Mouse (Mus musculus) lung, embryonic 15.5 days (tissue): ENCODE data around the gene Mettl26. TPM values are rescaled to one million over a fixed set of nuclear protein-coding genes. Genes with fewer than 3 reads are reported as not detected.

ENCODE experiments used
- ATAC-seq: fragments of 200-750 bp; cut with Nextera tagmentation; 2 replicates; pipeline ENCODE4 v1.8.0; 2017; ENCODE audit warnings: moderate number of reproducible peaks, borderline replicate concordance; ENCODE audit not compliant: low FRiP score, low TSS enrichment; ENCODE audit errors: extremely low read depth
- H3K27ac ChIP-seq: fragments of 300-500 bp; sonication (generic); 2 replicates; pipeline ENCODE4 v1.5.1; 2015; ENCODE audit warnings: moderate library complexity, mild to moderate bottlenecking, inconsistent platforms
- H3K27me3 ChIP-seq: fragments of 300-500 bp; sonication (generic); 2 replicates; pipeline ENCODE4 v1.6.1; 2015; ENCODE audit warnings: inconsistent platforms
- H3K36me3 ChIP-seq: fragments of 300-500 bp; sonication (generic); 2 replicates; pipeline ENCODE4 v1.6.1; 2015; ENCODE audit warnings: inconsistent platforms
- H3K4me1 ChIP-seq: fragments of 300-500 bp; sonication (generic); 2 replicates; pipeline ENCODE4 v1.6.1; 2015; ENCODE audit warnings: inconsistent platforms
- H3K4me2 ChIP-seq: fragments of 300-500 bp; sonication (generic); 2 replicates; pipeline ENCODE4 v1.6.1; 2015; ENCODE audit warnings: inconsistent platforms, mild to moderate bottlenecking, moderate library complexity
- H3K4me3 ChIP-seq: fragments of 300-500 bp; sonication (generic); 2 replicates; pipeline ENCODE4 v1.5.1; 2015; ENCODE audit warnings: mild to moderate bottlenecking, inconsistent platforms
- H3K9ac ChIP-seq: fragments of 300-500 bp; sonication (generic); 2 replicates; pipeline ENCODE4 v1.6.1; 2015; ENCODE audit warnings: inconsistent platforms
- H3K9me3 ChIP-seq: fragments of 300-500 bp; sonication (generic); 2 replicates; pipeline ENCODE4 v1.6.1; 2016; ENCODE audit warnings: inconsistent platforms
- WGBS: fragments of 180-500 bp; shearing (Covaris S2); methylation state at CpG from one replicate; pipeline ENCODE4 v1.1.7; 2015; 5-methylcytosine and 5-hydroxymethylcytosine counted together
- polyA plus RNA-seq: library from polyadenylated mRNA; unstranded; fragments of >200 nt; fragmentation: Nextera tagmentation; extraction: Ambion mirVana; gene quantifications from 2 replicates; pipeline ENCODE4 v1.2.1, GENCODE M21; 2015

Mettl26 gene
- polyA plus RNA-seq, 1 experiment from 2014 or later = 53.5 TPM

DNA sequence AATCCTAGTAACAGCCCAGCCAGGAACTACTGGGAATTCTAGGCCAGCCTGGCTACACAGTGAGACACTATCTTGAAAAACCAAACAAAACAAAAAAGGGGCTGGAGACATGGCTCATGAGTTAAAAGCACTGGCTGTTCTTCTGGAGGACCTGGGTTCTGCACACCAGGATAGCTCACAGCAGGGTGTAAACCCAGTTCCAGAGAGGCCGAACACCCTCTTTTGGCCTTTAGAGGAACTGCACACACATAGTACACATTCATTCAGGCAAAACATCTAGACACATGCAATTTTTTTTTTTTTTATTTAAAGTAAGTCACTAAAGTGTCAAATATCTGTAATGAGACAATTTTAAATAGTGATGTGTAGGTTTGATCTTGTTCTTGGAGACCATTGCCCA is 25.3 kb downstream of the Mettl26 start:
- no peak overlapping the region for H3K4me2 ChIP-seq
- peaks cover 7% of the 10 kb centered on the region for H3K36me3 ChIP-seq
- no peak for ATAC-seq
- WGBS = 97% methylated on average over 1 of the region's 1 CpGs
- H3K9ac ChIP-seq = no peak overlapping the region
- H3K27me3 ChIP-seq = no peaks in the 10 kb centered on the region
- no peaks in the 10 kb centered on the region for H3K9me3 ChIP-seq
- no peak overlapping the region for H3K27ac ChIP-seq
- no peak overlapping the region for H3K4me3 ChIP-seq
- no peaks in the 10 kb centered on the region for H3K4me1 ChIP-seq

DNA sequence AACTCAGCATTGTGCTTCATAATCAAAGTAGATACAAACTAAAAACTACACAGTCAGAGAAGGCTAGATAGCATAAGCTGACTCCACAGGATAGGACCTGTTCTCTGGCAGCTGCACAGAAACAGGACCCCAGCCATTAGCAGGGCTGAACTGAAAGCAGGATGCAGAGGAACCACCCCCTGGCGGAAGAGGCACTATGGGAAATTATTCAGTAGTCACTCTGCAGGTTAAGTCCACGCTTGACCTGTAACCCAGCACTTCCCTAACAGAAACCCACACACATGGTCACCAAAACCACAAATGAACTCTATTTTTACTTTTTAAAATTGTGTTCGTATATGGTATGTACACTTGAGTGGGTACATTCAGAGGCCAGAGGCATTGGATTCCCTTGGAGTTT is 28.2 kb downstream of the Mettl26 start:
- Histone ChIP-seq H3K9ac (no peak overlapping the region), H3K4me1 (no peaks in the 10 kb centered on the region), H3K9me3 (no peaks in the 10 kb centered on the region), H3K36me3 (peaks cover 12% of the 10 kb centered on the region), H3K4me2 (no peak overlapping the region), H3K27me3 (no peaks in the 10 kb centered on the region), H3K4me3 (no peak overlapping the region), H3K27ac (no peak overlapping the region)
- 87% methylated on average over 3 of the region's 3 CpGs for WGBS
- no peak for ATAC-seq

DNA sequence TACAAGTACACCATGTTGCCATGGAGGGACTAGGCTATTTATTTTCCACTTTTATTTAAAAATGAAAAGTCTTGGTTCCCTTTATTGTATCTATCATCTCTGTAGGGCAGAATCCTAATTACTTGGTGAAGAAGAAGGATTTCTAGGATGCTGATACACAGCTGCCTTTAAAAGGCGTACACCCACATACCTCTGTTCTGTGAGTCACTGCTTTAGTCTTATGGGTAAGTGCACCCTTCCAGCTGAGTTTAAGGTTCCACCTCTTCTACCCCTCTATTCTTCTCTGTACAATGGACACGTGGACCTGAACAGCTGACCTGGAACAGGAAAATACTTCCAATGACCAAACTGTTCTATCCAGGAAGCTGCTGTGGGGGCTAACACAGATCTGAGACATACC is 32.8 kb downstream of the Mettl26 start:
- no peaks in the 10 kb centered on the region for H3K9me3 ChIP-seq
- ATAC-seq = no peak
- H3K36me3 ChIP-seq = peaks cover 5% of the 10 kb centered on the region; the same call in 1 of the 2 replicates
- H3K4me1 ChIP-seq = no peaks in the 10 kb centered on the region
- no peak overlapping the region for H3K27ac ChIP-seq
- no peak overlapping the region for H3K4me3 ChIP-seq
- H3K4me2 ChIP-seq = no peak overlapping the region
- no peaks in the 10 kb centered on the region for H3K27me3 ChIP-seq
- 87% methylated on average over 2 of the region's 2 CpGs for WGBS
- H3K9ac ChIP-seq = no peak overlapping the region

DNA sequence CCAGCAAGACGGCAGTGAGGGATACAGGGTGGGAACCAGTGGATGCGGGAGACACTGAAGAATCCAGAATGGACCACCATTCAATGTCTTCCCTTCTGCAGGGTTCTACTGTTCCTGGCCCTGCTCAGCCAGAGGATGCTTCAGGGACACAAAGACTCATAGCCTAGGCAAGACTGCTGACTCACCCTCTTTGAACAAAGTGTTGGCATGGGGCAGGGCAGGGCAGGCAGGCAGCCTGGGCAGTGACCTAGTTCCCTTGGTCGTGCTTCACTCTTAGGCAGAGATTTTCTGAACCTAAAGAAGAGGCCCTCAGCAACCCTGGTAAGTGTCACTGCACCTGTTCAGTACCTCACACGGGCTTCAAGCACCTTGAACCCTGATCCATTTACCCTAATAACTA is 36.9 kb downstream of the Mettl26 start:
- Histone ChIP-seq H3K4me2 (no peak overlapping the region), H3K4me1 (peaks cover 9% of the 10 kb centered on the region), H3K36me3 (peaks cover 3% of the 10 kb centered on the region; the same call in 1 of the 2 replicates), H3K9ac (no peak overlapping the region), H3K27ac (no peak overlapping the region), H3K27me3 (no peaks in the 10 kb centered on the region), H3K9me3 (no peaks in the 10 kb centered on the region), H3K4me3 (no peak overlapping the region)
- WGBS = 93% methylated on average over 4 of the region's 4 CpGs
- ATAC-seq = no peak

DNA sequence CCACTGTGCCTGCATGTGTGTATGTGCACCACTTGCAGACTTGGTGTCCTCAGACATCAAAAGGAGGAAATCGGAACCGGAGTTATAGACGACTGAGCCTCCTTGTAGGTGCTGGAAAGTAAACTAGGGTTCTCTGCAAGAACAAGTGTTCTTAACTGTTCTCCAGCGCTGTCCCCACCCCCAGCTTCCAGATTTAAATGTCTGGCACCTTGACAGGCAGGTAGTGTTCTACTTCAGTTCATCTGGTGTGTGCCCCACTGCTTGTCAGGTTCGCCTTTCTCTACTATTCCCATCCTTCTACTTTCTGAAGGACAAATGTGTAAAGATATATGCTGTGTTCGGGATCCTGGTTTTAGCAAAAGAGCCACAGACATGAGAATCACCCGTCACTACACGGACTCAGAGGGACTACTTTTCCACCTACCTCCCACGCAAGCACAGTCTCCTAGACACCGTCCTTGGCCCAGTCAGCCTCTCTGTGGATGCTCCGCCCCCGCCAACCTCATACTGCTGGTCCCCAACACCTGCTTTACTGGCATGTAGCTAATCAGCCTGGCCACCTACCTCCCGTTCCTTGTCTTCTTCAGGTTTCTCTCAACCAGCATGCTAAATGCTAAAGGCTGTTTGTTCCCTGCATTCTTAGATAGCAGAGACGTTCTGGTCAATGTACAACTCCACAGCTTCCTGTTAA is 38.5 kb downstream of the Mettl26 start:
- 76% methylated on average over 14 of the region's 14 CpGs for whole genome bisulfite sequencing
- no peak overlapping the region for H3K4me3 ChIP-seq
- no peaks in the 10 kb centered on the region for H3K9me3 ChIP-seq
- H3K9ac ChIP-seq = no peak overlapping the region
- peaks cover 18% of the 10 kb centered on the region for H3K4me1 ChIP-seq
- ATAC-seq = no peak
- 0 out of 2 replicates have a peak overlapping the region, but pooled peaks have one; percentile 34 for H3K27ac ChIP-seq
- H3K4me2 ChIP-seq = no peak overlapping the region
- H3K27me3 ChIP-seq = no peaks in the 10 kb centered on the region
- peaks cover 5% of the 10 kb centered on the region; the same call in 1 of the 2 replicates for H3K36me3 ChIP-seq

DNA sequence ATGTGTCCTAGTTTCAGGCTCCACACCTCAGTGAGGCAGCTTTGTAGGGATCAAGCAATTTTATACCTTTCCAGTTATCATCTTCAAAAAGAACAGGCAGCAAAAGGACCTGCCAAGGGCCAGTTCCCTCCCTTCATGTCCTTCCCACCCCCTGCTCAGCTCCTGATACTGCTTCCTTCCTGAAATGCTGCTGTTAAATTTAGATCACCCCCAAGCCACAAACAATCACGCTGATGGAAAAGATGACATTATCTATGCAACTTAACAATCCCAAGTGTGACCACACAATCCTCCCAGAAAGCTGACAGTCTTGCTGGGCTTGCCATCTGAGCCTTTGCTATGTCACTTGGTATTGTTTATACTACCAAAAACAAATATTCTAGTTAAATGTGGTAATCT is 39.0 kb downstream of the Mettl26 start:
- no peak for ATAC-seq
- no peak overlapping the region for H3K4me3 ChIP-seq
- 62% methylated on average over 1 of the region's 1 CpGs for WGBS
- peaks cover 23% of the 10 kb centered on the region for H3K4me1 ChIP-seq
- H3K27ac ChIP-seq = peak overlapping the region; percentile 34
- H3K4me2 ChIP-seq = no peak overlapping the region
- no peaks in the 10 kb centered on the region for H3K27me3 ChIP-seq
- H3K9ac ChIP-seq = no peak overlapping the region
- H3K9me3 ChIP-seq = no peaks in the 10 kb centered on the region
- H3K36me3 ChIP-seq = peaks cover 5% of the 10 kb centered on the region; the same call in 1 of the 2 replicates

DNA sequence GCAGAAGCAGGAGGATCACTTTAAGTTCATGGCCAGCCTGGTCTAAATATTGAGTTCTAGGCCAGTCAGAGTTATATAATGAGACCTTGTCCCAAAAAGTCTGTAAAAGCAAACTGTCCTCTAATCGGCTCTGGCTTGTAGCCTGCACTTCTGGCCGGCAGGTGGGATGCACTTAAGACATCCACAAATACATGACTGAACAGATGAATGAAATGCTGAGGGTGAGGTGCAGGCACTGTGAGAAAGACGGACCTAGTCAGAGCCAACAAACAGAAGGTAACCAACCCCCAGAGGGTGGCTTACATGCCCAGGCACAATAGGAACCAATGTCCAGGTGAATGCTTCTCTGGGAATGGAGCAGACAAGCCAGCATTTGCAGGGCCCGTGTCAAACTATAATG is 39.4 kb downstream of the Mettl26 start:
- Histone ChIP-seq H3K9ac (no peak overlapping the region), H3K9me3 (no peaks in the 10 kb centered on the region), H3K36me3 (peaks cover 5% of the 10 kb centered on the region; the same call in 1 of the 2 replicates), H3K27ac (peak overlapping the region; percentile 34), H3K4me3 (no peak overlapping the region), H3K4me1 (peaks cover 25% of the 10 kb centered on the region), H3K27me3 (no peaks in the 10 kb centered on the region), H3K4me2 (no peak overlapping the region)
- ATAC-seq = no peak
- 64% methylated on average over 4 of the region's 4 CpGs for WGBS

DNA sequence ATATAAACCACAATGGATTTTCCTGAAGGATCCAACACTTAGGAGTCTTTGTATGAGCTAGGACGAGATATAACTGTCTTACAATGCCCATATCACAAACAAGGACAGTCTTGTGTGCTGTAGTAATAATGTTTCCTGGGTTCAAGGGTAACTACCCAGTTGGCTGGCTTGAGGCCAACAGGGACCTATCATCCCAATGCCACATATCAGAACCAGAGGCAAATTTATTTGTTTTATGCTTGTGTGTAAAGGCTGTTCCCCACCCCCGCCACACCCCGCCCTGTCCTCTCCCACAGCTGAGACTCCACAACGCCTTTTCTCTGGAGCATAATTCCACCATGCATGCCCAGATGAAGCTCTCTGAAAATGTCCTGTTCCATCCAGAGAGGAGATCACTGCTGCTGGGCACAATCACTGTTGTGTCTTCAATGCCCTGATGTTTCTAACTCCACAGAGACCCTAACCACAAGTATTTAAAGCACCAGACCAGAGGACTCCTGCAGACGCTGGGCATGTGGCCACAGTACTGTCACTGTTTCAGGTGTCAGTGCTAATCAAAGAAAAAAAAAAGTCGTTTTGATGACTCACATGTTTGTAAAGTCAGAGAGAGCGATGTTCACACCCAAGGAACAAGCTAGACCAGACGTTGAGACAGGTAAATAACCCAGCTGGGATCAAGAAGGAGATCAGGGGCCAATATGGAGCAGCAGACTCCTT is 42.2 kb downstream of the Mettl26 start:
- Histone ChIP-seq H3K4me3 (no peak overlapping the region), H3K27me3 (no peaks in the 10 kb centered on the region), H3K9ac (no peak overlapping the region), H3K36me3 (peaks cover 5% of the 10 kb centered on the region; the same call in 1 of the 2 replicates), H3K4me2 (no peak overlapping the region), H3K4me1 (peaks cover 30% of the 10 kb centered on the region), H3K27ac (no peak overlapping the region), H3K9me3 (no peaks in the 10 kb centered on the region)
- ATAC-seq = no peak
- 76% methylated on average over 8 of the region's 8 CpGs for WGBS

DNA sequence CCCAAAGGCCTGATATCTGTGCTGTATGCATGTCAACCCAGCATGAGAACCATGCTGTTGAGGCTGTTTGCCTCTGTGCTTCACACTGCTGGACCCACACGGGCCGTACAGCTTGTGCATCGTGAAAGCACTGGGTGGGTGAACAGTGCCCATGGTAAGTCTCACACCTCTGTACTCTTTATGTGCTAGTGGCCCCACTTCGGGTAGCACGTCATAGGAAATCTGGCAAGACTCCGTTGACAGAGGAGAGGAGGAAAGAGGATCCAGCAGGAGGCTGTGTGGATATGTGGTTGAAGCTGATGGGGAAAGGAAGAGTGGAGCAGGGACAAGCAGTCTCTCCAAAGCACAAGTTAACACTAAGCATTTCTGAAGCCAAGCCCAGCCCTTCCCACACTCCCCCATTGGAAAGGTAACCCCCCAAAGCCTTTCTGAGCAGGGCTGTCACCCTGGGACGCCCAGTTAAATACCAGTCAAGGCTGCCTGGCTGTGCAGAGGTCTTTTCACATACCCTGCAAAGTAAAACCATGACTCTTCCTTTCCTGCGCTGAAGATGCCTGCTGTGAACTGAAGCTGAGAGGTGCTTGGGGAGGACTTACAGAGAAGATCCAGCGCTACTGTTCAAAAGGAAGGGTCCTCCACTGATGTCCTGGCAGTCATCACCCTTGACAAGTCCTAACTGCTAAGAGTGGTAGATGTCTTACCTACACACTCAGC is 43.3 kb downstream of the Mettl26 start:
- H3K9ac ChIP-seq = peak overlapping the region; percentile 85
- H3K4me3 ChIP-seq = peak overlapping the region; percentile 84
- no peak for ATAC-seq
- no peaks in the 10 kb centered on the region for H3K27me3 ChIP-seq
- 81% methylated on average over 9 of the region's 9 CpGs for WGBS
- H3K36me3 ChIP-seq = peaks cover 5% of the 10 kb centered on the region; the same call in 1 of the 2 replicates
- peaks cover 30% of the 10 kb centered on the region for H3K4me1 ChIP-seq
- peak overlapping the region; percentile 85 for H3K4me2 ChIP-seq
- no peaks in the 10 kb centered on the region for H3K9me3 ChIP-seq
- no peak overlapping the region for H3K27ac ChIP-seq

DNA sequence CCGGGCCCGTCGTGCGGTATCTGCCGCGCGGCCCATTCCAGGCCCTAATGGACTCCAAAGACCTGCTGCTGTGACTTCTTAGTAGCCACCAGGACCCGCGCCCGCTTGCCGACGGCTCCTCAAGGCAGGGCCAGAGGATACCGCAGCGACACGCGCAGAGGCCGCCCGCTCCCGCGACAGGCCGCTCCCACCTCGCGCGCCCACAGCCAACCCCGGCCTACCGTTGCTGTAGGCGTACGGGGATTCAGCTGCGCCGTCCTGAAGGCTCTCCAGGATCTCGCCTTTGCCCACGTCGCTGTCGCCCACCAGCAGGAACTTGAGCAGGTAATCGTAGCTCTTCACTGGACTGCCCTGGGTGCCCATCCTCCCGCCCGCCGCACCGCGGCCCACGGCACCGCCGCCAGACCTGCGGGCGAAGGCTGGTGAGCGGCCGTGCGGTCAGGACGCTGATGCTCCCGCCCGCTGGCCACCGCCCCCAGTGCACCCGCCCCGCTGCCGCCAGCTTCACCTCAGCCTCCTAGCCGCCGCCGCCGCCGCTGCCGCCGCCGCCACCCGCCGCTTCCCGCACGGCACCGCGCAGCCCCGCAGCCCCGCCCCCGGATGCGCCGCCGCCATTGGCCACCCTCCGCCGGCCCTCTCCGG is 44.4 kb downstream of the Mettl26 start, which contains the start of gene Rab40c:
Gene Rab40c (minus strand): TSS at position 584 of the 642 bp plus-strand sequence.
- peaks cover 5% of the 10 kb centered on the region; the same call in 1 of the 2 replicates for H3K36me3 ChIP-seq
- peak within 1 kb of the TSS; percentile 85 for H3K9ac ChIP-seq
- no peaks in the 10 kb centered on the region for H3K27me3 ChIP-seq
- H3K9me3 ChIP-seq = no peaks in the 10 kb centered on the region
- H3K4me3 ChIP-seq = peak within 1 kb of the TSS; percentile 84
- peaks cover 26% of the 10 kb centered on the region for H3K4me1 ChIP-seq
- WGBS = under 1% methylated on average over 58 of the region's 78 CpGs
- peak within 1 kb of the TSS; percentile 85 for H3K4me2 ChIP-seq
- H3K27ac ChIP-seq = peak within 1 kb of the TSS; percentile 96
- no peak for ATAC-seq

DNA sequence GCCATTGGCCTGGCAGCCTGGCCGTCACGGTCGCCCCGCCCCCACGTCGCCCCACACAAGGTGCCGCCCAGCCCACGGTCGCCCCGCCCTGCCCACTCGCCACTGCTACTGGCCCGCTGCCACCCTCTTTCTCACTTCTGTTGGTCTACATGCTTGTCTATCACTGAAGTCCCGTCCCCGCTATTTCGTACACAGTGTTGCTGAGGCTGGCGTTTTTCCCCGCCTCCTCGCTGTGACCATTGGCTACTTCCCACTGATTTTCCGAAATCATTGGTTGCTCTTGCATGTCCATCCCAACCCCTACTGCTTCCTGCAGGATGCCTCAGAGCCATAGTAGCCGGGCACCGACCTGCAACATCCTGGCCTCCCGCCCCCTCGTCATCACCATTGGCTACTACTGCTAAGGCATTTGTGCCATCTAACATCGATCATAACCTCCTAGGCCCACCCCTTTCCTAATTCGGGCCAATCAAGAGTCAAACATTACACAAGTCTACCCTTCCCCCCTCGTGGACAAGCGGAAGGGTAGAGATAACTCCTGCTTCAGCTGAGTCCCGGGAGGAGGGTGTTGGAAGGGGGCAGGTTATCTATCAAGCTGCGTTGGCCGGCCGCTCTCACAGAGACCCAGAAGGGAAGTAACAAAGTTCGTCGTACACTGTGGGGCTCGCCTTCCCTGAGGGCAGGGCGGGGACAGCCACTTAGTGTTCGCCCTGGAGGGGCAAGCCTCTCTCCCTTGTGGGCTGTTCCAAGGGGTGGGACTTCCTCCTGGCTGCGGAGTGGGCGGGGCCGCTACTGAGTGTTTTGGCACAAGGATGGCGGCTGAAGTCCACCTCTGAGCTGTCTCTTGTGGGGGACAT is 45.1 kb downstream of the Mettl26 start:
- Histone ChIP-seq H3K27ac (peak overlapping the region; percentile 96), H3K27me3 (no peaks in the 10 kb centered on the region), H3K36me3 (peaks cover 5% of the 10 kb centered on the region; the same call in 1 of the 2 replicates), H3K9ac (peak overlapping the region; percentile 56), H3K9me3 (no peaks in the 10 kb centered on the region), H3K4me3 (peak overlapping the region; percentile 84), H3K4me2 (peak overlapping the region; percentile 85), H3K4me1 (peaks cover 22% of the 10 kb centered on the region)
- under 1% methylated on average over 40 of the region's 40 CpGs for WGBS
- peak; percentile 98 for ATAC-seq
